Mouse (Mus musculus) midbrain, embryonic 12.5 days (tissue): ENCODE results near the gene Palm3. TPM values are rescaled to one million over a fixed set of nuclear protein-coding genes. Genes with fewer than 3 reads are reported as not detected.
A peak's percentile ranks its signal among the peaks of the same experiment; 100 is the strongest.
"Not testable (repeated sequence)": the region's sequence is repeated elsewhere in the genome, so short reads cannot be mapped to it uniquely, and the experiment has no call there.

Source experiments
- ATAC-seq: fragments of 200-750 bp; cut with Nextera tagmentation; 2 replicates; pipeline ENCODE4 v1.8.0; 2017; ENCODE audit warnings: low read depth, moderate TSS enrichment, moderate library complexity; ENCODE audit not compliant: low FRiP score
- H3K27ac ChIP-seq: fragments of 300-500 bp; sonication (generic); replicated peaks from 2 replicates; pipeline ENCODE4 v1.5.1; 2016; ENCODE audit warnings: mild to moderate bottlenecking
- H3K27me3 ChIP-seq: fragments of 300-500 bp; sonication (generic); 2 replicates; pipeline ENCODE4 v1.6.1; 2016; ENCODE audit warnings: mild to moderate bottlenecking
- H3K36me3 ChIP-seq: fragments of 300-500 bp; sonication (generic); 2 replicates; pipeline ENCODE4 v1.6.1; 2016
- H3K4me1 ChIP-seq: fragments of 300-500 bp; sonication (generic); 2 replicates; pipeline ENCODE4 v1.6.1; 2016
- H3K4me2 ChIP-seq: fragments of 300-500 bp; sonication (generic); replicated peaks from 2 replicates; pipeline ENCODE4 v1.6.1; 2016; ENCODE audit warnings: mild to moderate bottlenecking, moderate library complexity
- H3K4me3 ChIP-seq: fragments of 300-500 bp; sonication (generic); 2 replicates; pipeline ENCODE4 v1.5.1; 2016; ENCODE audit warnings: mild to moderate bottlenecking
- H3K9ac ChIP-seq: fragments of 300-500 bp; sonication (generic); replicated peaks from 2 replicates; pipeline ENCODE4 v1.6.1; 2016; ENCODE audit warnings: mild to moderate bottlenecking, moderate library complexity
- H3K9me3 ChIP-seq: fragments of 300-500 bp; sonication (generic); 2 replicates; pipeline ENCODE4 v1.6.1; 2016; ENCODE audit warnings: mild to moderate bottlenecking
- WGBS: fragments of 180-500 bp; shearing (Covaris S2); methylation state at CpG from one replicate; pipeline ENCODE4 v1.1.7; 2016; 5-methylcytosine and 5-hydroxymethylcytosine counted together
- polyA plus RNA-seq: library from polyadenylated mRNA; unstranded; fragments of >200 nt; fragmentation: Nextera tagmentation; extraction: Ambion mirVana; gene quantifications from 2 replicates; pipeline ENCODE4 v1.2.1, GENCODE M21; 2016

Palm3 gene
- polyA plus RNA-seq, 1 experiment from 2014 or later: 3.9 TPM

- ATAC-seq: no peak
- Histone ChIP-seq H3K4me2 (peak overlapping the region; percentile 86), H3K27ac (no peak overlapping the region), H3K4me1 (peaks cover 45% of the 10 kb centered on the region), H3K9ac (peak overlapping the region; percentile 75), H3K9me3 (no peaks in the 10 kb centered on the region), H3K4me3 (peak overlapping the region; percentile 86), H3K36me3 (peaks cover 20% of the 10 kb centered on the region), H3K27me3 (peaks cover 46% of the 10 kb centered on the region)
- WGBS: 73% methylated on average over 16 of the region's 16 CpGs
Observed at GRCm38 (mm10) chr8:83999057-83999705, 22.1 kb upstream of the Palm3 start.

GRCm38 (mm10) chr8:83999825-84000224 is 21.4 kb upstream of the Palm3 start:
- WGBS: 94% methylated on average over 2 of the region's 2 CpGs
- Histone ChIP-seq H3K36me3 (peaks cover 14% of the 10 kb centered on the region), H3K9ac (no peak overlapping the region), H3K4me1 (peaks cover 49% of the 10 kb centered on the region), H3K4me2 (no peak overlapping the region), H3K27ac (no peak overlapping the region), H3K9me3 (no peaks in the 10 kb centered on the region), H3K4me3 (no peak overlapping the region), H3K27me3 (peaks cover 46% of the 10 kb centered on the region)
- ATAC-seq: no peak

GRCm38 (mm10) chr8:84001281-84002000 is 19.8 kb upstream of the Palm3 start, which contains the start of gene 1700067K01Rik:
1700067K01Rik (plus strand) TSS chr8:84001502.
- H3K27ac ChIP-seq: no peak within 1 kb of the TSS
- no peaks in the 10 kb centered on the region for H3K9me3 ChIP-seq
- H3K9ac ChIP-seq: 0 out of 2 replicates have a peak within 1 kb of the TSS, but pooled peaks have one; percentile 28
- peaks cover 46% of the 10 kb centered on the region for H3K4me1 ChIP-seq
- H3K27me3 ChIP-seq: peaks cover 46% of the 10 kb centered on the region
- WGBS: 18% methylated on average over 55 of the region's 61 CpGs
- H3K4me2 ChIP-seq: peak within 1 kb of the TSS; percentile 35
- peaks cover 10% of the 10 kb centered on the region for H3K36me3 ChIP-seq
- peak within 1 kb of the TSS; percentile 14 for H3K4me3 ChIP-seq
- ATAC-seq: no peak

GRCm38 (mm10) chr8:84002957-84003611 is 18.2 kb upstream of the Palm3 start:
- Histone ChIP-seq H3K4me2 (0 out of 2 replicates have a peak overlapping the region, but pooled peaks have one; percentile 5), H3K27ac (no peak overlapping the region), H3K4me3 (no peak overlapping the region), H3K9ac (no peak overlapping the region), H3K9me3 (no peaks in the 10 kb centered on the region), H3K27me3 (peaks cover 46% of the 10 kb centered on the region), H3K36me3 (peaks cover 10% of the 10 kb centered on the region), H3K4me1 (peaks cover 46% of the 10 kb centered on the region)
- no peak for ATAC-seq
- WGBS: 57% methylated on average over 12 of the region's 12 CpGs

- no peak overlapping the region for H3K27ac ChIP-seq
- peak overlapping the region; percentile 55 for H3K9ac ChIP-seq
- H3K36me3 ChIP-seq: peaks cover 10% of the 10 kb centered on the region
- H3K9me3 ChIP-seq: no peaks in the 10 kb centered on the region
- peaks cover 46% of the 10 kb centered on the region for H3K27me3 ChIP-seq
- peak overlapping the region; percentile 56 for H3K4me3 ChIP-seq
- WGBS: 74% methylated on average over 6 of the region's 6 CpGs
- peak overlapping the region; percentile 69 for H3K4me2 ChIP-seq
- no peak for ATAC-seq
- peaks cover 41% of the 10 kb centered on the region for H3K4me1 ChIP-seq
Observed at GRCm38 (mm10) chr8:84003612-84004246, 17.5 kb upstream of the Palm3 start.

- H3K27ac ChIP-seq: peak overlapping the region; percentile 67
- peaks cover 32% of the 10 kb centered on the region for H3K4me1 ChIP-seq
- H3K4me2 ChIP-seq: peak overlapping the region; percentile 69
- peak overlapping the region; percentile 55 for H3K9ac ChIP-seq
- peak overlapping the region; percentile 56 for H3K4me3 ChIP-seq
- WGBS: under 1% methylated on average over 30 of the region's 30 CpGs
- peak; percentile 83 for ATAC-seq
- H3K36me3 ChIP-seq: peaks cover 5% of the 10 kb centered on the region
- H3K27me3 ChIP-seq: peaks cover 41% of the 10 kb centered on the region
- H3K9me3 ChIP-seq: no peaks in the 10 kb centered on the region
Observed at GRCm38 (mm10) chr8:84004533-84005201, 16.6 kb upstream of the Palm3 start.

- H3K4me3 ChIP-seq, H3K36me3 ChIP-seq, ATAC-seq, H3K9me3 ChIP-seq, H3K27ac ChIP-seq, H3K9ac ChIP-seq, H3K4me2 ChIP-seq: not testable (repeated sequence)
- H3K4me1 ChIP-seq: peaks cover 35% of the 10 kb centered on the region
- 94% methylated on average over 7 of the region's 7 CpGs for WGBS
- H3K27me3 ChIP-seq: peaks cover 40% of the 10 kb centered on the region
Observed at GRCm38 (mm10) chr8:84005502-84005901, 15.8 kb upstream of the Palm3 start.

GRCm38 (mm10) chr8:84008362-84008761 is 12.9 kb upstream of the Palm3 start:
- Histone ChIP-seq H3K36me3 (no peaks in the 10 kb centered on the region), H3K4me3 (no peak overlapping the region), H3K27ac (no peak overlapping the region), H3K27me3 (peaks cover 40% of the 10 kb centered on the region), H3K4me2 (no peak overlapping the region), H3K9me3 (no peaks in the 10 kb centered on the region), H3K9ac (no peak overlapping the region), H3K4me1 (peaks cover 40% of the 10 kb centered on the region)
- 23% methylated on average over 7 of the region's 7 CpGs for WGBS
- ATAC-seq: no peak

GRCm38 (mm10) chr8:84009876-84010275 is 11.4 kb upstream of the Palm3 start:
- H3K36me3 ChIP-seq: no peaks in the 10 kb centered on the region
- H3K9ac ChIP-seq: no peak overlapping the region
- no peaks in the 10 kb centered on the region for H3K9me3 ChIP-seq
- peaks cover 49% of the 10 kb centered on the region for H3K27me3 ChIP-seq
- H3K4me3 ChIP-seq: no peak overlapping the region
- H3K4me2 ChIP-seq: no peak overlapping the region
- no peak for ATAC-seq
- peaks cover 30% of the 10 kb centered on the region for H3K4me1 ChIP-seq
- no peak overlapping the region for H3K27ac ChIP-seq
- WGBS: 2% methylated on average over 11 of the region's 11 CpGs

GRCm38 (mm10) chr8:84010625-84011611 is 10.4 kb upstream of the Palm3 start:
- 2% methylated on average over 82 of the region's 83 CpGs for WGBS
- no peaks in the 10 kb centered on the region for H3K9me3 ChIP-seq
- peak; percentile 54 for ATAC-seq
- peak overlapping the region; percentile 97 for H3K4me2 ChIP-seq
- H3K9ac ChIP-seq: peak overlapping the region; percentile 60
- H3K4me3 ChIP-seq: peak overlapping the region; percentile 54
- H3K36me3 ChIP-seq: no peaks in the 10 kb centered on the region
- peaks cover 27% of the 10 kb centered on the region for H3K4me1 ChIP-seq
- no peak overlapping the region for H3K27ac ChIP-seq
- H3K27me3 ChIP-seq: peaks cover 55% of the 10 kb centered on the region
